Mouse (Mus musculus) CD4-positive, CD25-positive, alpha-beta regulatory T cell, adult 2 months (primary cell): ENCODE measurements at regions not wholly inside any gene's neighbourhood (a gene's known extent, or its start where the extent isn't known, plus 50 kb on each side); places are given as distances from the start of the nearest gene placed in this dataset.
"Not testable (repeated sequence)": the region's sequence is repeated elsewhere in the genome, so short reads cannot be mapped to it uniquely, and the experiment has no call there.

Source experiments
- DNase-seq: peaks from one replicate; pipeline ENCODE4 v3.0.0-alpha.2; 2012; ENCODE audit warnings: low read depth, low spot score

DNA sequence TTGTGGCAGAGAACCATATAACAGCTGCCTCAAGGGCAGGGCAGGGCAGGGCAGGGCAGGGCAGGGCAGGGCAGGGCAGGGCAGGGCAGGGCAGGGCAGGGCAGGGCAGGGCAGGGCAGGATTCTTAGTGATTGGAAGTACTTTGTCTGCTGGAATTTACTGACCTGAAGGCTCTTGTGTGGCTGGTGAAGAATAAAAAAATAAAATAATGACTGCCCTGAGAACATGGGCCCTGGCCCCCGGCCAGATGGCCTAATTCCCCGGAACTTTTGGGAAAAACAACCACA is 169.3 kb downstream of the Qk start:
- not testable (repeated sequence) for DNase-seq

DNA sequence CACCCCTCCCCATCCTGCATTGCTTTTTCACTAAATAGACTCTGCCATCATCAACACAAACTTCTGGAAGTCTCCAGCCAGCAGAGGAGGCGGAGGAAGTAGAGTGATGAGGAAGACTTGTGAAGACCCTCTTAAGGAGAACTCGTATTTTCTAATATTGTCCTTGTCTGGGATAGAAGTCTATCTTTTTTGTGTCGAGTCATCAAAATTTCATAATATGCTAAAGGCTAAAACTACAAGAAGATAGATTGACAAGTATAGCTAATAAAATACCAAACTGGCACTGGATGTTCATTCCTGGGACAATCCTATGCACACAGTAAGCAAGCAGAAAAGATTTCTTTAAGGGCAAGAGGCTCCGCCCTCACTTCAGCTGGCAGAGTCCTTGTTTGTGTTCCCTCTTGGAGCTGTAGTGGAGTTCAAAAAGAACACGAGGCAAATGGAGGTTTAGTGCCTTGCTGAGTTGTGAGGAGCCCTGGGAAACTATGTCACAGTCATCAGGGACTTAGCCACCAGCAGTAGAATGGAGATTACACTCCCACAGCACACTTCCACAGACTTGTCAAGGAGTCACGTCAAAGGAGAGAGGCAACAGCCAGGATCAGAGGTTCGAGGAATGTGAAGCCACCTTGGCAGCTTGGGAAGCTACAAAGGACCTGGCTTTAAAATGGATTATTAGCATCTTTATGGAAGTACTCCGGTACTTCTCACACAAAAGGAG is 169.8 kb downstream of the Qk start:
- DNase-seq, result no peak

DNA sequence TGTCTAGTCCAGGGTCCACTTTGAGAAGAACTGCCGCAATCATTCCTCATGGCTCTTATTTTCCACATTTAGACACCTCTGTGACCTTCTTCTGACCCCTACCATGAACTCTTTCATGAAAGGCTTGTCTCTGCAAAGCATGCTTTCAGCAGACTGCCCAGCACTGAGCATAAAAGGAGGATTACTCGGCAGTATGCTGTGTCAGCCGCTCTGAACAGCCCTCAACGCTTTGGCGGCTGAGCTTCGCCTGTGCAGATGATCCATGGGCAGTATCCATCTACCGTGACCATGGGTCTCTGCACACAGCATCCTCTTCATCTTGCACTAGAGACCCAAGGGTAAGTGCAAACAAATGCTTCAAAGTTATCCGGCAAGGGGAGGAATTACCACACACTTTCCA is 172.5 kb downstream of the Qk start:
- no peak for DNase-seq

DNA sequence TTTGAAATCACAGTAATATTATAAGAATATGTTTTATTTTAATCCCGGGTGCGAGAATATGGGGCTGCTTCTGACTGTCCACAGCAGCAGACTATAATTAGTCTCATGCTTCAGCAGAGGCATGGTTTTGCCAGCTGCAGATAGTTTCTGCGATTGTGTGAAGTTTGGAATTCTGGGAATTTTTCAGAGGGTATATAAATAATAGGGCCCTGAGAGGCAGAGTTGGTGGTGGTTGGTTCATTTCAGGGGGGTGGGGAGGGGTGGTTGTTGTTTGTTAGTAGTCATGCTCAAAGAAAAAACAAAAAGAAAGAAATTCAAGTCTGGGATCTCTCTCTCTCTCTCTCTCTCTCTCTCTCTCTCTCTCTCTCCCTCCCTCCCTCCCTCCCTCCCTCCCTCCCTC is 173.1 kb downstream of the Qk start:
- no peak for DNase-seq

DNA sequence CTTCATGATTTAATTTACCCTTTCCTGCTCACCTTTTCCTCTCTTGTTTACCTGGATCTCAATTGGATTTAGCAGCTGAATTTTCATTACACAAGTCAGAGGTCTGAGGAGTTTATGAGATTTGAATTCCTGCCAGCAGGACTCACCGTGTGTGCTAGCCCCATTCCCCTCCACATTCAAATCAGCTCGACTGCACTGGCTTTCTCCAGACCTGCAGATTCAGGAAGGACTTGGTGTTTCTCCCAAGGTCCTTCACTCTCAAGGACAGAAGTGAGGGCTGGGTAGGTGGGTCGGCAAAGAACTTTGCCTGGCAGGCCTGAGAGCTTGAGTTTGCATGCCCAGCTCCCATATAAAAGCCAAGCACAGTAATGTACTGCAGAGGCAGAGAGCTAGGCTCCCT is 180.8 kb downstream of the Qk start:
- DNase-seq, result no peak

DNA sequence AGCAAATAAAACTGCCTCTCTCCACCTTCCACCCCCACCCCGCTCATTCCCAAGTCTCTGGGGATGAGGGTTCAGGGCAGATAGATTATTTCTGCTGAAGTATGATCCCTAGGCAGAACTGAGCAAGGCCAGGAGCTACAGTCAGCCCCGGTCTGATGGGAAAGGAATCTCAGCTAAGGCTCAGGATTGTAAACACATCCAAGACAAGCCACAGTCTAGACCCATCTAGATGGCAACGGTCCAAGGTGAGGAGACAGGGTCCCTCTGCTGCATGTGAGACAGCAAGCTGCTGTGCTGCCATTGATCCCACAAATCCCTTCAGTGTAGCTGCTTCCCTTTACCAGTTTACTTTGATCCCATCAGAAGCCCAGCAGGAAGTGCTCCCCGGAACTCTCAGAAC is 181.3 kb downstream of the Qk start:
- no peak for DNase-seq

DNA sequence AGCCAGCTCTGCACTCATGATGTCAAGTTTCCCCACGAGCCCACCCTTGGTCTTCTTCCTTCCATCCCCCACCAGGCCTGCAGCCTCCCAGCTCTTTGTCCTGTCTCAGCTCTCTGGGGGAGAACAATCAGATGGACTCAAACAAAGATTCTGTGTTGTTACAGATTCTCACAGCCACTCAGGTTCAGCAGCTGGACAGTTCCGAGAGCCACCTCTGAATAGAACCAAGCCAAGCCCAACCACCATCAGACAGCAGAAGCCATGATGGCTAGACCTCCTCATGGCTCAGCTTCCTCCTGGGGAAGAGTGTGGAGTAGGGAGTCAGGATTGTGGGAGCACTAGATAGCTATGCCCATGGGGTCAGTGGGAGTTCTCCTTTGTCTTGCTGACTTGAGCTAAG is 184.5 kb downstream of the Qk start:
- DNase-seq, result no peak

DNA sequence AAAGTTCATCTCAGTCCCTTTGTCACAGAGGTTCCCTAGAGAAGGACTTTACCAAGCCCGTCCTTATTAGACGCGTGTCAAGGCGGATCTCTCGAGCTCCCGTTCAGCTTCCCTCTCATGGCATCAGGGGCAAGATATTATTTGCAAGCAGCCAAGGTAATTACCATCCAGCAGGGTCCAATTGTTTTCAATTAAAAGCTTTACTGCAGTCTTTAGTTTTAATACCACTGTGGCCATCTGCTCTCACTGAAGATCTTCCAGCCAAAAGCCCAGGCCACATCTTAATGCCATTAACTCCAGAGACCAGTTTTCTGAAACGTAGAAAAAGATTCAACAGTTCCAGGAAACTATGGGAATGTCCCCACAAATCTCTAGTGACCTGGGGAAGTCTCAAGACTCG is 191.1 kb downstream of the Qk start:
- DNase-seq, result no peak

DNA sequence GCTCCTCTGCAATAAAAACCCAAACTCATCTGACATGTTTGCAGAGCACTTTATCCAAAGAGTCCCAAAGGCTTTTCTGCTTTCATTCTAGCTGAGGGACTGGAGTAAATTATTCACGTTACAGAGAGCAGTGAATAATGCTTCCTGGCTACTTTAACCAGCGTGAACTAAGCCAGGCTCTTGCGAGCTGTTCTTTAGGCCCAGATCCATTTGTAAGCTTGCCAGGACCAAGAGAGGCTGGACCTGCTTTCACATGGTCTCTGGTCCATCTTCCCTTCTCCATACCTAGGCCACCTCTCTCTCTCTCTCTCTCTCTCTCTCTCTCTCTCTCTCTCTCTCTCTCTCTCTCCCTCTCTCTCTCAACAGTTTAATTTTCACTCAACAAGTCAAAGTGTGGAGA is 197.2 kb downstream of the Qk start:
- no peak for DNase-seq

DNA sequence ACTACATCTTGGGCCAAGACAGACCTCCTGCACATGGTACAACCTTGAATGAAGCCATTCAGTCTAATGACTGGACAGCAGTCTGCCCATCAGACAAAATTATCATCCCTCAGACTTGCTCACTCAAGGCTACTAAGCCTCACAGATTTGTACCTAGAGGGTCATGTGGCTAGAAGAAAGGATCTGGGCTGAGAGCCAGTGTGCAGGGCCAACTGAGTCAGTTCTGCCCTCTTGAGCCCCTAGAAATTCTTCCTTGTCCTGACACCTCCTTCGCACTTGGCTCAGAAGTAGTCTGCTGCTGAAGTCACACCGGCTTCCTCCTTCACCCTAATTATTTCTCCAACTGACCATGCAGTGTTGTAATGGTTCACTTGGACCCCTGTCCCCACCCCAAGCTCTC is 207.5 kb downstream of the Qk start:
- DNase-seq, result no peak

DNA sequence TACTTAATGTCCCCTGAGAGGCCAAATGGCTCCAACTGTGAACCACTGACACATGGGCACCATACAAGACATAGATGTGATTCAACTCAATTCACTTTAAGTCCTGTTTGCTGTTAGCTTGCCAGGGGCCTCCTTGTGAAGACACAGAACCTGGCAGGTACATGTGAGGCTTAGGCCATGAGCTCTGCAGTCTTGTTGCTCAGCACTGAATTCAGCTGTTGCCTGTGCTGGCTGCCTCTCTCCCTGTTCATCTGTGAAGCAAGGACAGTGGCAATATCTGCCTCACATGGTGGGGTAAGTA is 209.3 kb downstream of the Qk start:
- no peak for DNase-seq

DNA sequence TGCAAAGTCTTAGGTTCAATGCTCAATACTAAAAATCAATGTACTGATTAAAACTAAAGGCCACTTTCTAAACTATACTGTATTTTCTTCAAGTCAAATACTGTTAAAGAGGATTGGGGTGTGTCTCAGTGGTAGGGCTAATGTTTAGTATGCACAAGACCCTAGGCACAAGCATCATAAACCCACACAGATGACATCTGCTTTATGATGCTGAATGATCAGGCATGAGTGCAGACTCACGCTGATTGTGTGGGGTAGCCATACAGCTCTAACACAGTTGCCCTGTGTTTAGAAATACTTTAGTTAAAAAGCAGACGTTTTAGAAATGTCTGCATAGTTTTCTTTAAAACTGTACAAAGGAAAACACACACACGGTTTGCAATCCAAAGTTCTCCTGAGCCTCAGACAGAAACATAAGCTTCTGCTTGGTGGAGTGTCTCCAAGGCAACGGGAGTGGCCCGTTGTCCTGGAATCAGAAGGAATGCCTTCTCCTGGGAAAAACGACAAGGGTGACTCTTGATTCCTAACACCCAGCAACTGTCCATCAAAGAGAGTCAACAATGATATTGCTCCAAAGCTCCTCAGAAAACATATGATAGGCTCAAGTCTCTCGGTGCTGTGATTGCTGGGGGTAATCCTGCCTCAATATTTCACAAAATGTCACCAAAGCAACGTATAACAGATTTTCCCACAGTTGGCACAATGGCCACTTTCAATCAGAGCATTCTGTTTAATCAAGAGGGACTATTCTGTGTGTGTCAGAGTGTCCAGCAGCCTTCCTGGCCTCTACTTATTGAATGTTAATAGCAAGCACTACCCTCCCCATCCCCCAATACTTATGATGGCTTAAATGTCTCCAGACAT is 209.9 kb downstream of the Qk start:
- no peak for DNase-seq

DNA sequence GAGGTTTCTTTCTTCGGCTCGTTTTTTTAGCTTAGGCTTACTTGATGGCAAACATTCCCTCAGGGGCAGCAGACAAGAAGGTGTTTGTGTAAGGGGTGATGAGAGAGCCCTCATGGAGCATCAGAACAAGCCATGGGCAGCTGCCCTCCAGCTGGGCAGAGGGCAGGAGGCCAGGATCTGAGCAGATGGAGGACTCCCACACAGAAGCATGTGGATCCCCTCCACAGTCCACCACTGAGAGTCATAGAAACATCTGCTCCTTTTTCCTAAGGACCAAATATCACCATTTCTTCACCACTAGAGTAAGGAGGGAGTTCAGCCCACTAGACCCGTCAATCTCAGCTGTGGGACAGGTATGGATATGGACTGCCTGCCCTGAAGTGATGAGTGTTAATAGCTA is 214.4 kb downstream of the Qk start:
- DNase-seq, result no peak

DNA sequence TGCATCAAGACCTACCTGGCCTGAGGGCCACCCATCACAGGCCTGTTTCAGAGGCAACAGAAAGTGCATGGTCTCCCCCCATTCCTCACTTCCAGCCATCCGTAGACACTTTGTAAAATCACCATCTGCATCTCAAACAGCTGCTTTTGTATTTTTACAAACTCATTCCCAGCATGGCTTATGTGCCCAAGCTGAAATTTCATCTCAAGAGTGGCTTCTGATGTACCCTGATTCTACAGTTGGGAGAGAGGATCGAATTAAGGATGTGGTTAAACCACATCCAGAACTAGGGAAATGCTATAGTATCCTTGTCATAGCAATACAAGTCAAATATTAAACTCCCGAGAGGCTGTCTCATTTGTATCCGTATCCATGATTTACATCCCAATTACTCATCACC is 221.5 kb downstream of the Qk start:
- no peak for DNase-seq

DNA sequence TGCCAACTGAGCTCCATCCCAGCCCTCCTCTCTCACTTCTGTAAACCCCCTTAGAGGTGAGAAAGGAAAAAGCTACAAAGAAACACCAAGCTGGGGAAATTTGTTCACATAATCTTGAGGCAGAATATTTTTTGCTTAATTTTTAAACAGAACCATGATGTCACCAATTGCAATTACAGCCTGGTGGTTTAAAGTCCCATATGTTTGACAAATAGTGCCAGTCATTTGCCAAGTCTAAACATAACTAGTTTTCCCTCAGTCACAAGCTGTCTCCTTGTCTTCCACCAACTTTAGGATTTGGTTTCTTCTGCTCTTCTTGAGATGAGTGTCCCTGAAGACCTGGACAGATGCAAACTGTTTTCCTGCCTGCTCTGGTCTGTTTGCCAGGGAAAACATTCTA is 222.0 kb downstream of the Qk start:
- DNase-seq, result no peak

DNA sequence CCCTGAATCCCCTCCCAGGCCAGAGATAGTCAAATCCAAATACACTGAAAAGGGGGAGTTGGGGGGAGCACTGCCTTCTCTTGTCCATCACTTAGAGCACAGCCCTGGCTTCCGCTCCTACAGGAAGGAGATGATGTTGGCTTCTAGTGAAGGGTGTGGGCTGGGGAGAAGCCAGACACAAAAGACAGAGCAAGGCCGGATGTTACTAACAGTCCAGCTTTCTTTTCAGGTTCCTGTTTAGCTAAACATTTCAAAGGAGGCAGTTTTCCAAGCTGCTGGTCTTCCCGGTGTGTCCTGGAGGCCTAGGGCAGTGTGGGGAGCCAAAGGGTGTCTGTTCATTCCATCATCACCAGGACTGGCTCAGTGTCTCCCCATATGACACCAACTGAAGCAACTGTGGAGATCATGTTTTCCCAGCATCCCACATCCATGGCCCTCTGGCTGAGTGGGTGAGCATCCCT is 223.8 kb downstream of the Qk start:
- no peak for DNase-seq

DNA sequence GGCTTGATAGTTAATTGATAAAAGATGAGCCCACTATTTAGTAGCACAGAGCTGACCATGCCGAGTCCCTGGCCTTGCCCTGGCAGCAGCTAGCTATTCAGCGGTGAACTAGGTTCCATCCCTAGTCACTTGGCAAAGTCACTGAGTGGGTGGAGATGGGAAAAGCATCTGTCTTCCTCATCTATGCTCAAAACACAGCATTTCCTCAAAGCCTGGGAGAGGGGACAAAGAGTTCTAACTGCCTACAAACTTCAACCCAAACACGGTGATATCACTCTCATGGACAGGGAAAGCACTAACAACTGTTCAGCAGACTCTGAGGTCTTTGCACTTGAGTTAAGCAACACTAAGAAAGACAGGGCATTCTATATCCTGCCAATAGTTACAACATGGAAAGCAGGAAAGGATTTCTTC is 225.5 kb downstream of the Qk start:
- DNase-seq, result no peak

DNA sequence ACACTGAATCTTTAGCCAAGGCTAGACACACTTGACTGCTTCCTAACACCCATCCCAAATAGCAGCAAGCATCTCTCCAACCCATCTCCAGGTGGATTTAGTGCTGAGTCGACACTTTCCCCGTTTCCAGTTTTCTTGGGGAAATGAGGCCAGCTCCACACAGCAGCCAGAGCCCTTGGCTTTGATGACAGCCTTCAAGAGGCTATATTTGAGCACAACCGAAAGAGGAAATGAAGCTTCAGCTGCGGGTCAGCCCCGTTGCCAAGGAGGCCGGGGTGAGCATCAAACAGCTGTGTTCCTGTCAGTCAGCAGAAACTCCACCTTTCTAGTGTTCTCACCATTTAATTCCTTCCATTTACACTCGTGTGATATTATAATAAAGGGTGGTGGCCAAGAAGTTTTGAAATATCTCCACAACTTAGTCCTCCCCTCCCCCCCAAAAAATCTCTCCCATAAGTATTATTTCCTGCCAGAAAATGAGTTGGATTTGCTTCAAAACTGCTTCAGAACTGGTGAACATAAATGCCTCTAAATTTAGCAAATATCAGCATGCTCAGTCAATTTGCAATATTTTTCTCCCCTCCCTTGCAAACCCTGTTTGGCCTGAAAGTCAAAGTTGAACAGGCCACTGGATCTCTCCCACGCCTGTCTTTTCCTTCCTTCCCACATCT is 226.1 kb downstream of the Qk start:
- DNase-seq, result peak; percentile 14

DNA sequence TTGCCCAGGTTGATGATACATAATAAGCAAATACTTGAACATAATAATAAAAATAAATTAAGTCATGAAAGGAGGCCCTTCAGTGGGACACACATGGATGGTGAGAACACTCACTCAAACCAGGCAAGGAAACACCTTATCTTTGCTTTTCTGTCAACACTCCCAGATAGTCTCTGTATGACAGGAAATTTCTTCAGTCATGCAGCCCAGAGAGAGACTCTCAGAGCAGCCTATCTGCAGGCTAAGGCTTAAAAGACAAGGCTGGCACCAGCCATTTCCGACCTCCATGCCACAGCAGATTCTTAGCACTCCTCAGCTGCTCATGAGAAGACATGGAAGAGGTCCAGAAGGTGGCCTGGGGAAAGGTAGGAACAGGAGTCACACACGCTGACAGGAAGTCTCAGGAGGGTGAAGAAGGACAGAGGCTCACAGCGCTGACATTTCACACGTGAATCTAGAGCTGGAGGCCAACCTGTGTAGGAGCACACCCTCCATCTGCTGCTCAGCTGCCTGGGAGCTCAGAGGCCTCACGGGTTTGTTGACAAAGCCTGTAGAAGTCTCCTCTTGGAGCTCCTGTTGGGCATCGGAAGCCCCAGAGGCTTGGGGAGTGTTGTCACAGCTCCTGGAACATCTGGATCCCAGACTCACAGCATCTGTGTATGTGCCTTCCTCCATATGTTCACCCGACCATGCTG is 232.3 kb downstream of the Qk start:
- DNase-seq, result no peak

DNA sequence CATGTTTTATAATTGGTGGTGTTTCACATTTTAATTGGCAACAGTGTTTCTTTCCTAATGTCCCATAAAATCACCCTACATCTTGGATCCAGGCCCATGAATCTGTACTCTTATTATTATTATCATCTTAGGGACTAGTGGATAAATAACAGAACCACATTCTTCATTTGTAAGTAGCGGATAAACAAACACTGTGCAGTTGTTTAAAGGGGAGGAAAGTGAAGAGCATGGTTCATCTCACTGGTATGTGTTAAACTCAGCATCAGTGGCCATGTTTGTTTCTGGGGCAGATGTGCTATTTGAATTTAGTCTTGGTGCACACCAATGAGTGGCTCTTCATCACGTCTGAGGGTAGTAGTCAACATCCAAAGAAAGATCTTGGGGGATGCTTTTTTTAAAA is 233.1 kb downstream of the Qk start:
- DNase-seq, result no peak

DNA sequence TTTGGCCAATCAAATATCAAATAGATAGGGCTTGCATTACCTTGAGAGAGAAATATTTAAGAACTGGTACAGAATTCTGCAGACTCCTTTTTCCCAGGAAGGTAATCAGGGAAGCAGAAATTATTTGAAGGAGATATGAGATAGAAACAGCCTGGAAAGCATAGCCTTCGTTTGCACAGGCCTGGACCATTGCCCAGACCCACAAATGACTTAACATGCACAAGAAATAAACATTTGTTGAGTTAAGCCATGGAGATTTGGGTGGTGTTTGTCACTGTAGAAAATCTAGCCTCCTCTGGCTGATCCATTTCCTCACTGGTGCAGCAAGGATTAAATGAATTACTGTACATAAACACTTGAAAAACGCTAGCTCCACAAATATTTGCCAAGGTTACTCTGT is 233.5 kb downstream of the Qk start:
- DNase-seq, result no peak

DNA sequence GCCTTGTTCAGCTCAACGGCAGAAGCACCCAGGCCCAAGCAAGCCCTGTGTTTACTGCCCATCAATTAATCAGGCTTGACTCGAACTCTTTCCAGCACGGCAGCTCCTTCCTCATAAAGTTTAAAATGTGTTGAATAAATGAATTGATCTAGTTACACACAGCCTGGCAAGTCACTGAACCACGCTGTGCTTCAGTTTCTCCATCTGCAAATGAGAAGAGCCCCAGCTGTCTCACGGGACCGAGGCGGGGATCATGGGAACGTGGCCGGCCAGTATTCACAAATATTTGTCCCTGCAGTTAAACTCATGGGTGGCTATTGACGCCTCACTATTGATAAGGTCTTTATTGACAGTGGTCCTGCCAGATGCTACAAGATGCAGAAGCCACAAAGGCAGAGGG is 237.9 kb downstream of the Qk start:
- no peak for DNase-seq
